Mouse (Mus musculus): ENCODE measurements around the gene Mapk12. TPM values are rescaled to one million over a fixed set of nuclear protein-coding genes. Genes with fewer than 3 reads are reported as not detected.
A peak's percentile ranks its signal among the peaks of the same experiment; 100 is the strongest.

Mapk12 gene
- polyA plus RNA-seq, 1 experiment from 2014 or later: 13.4 TPM

DNA sequence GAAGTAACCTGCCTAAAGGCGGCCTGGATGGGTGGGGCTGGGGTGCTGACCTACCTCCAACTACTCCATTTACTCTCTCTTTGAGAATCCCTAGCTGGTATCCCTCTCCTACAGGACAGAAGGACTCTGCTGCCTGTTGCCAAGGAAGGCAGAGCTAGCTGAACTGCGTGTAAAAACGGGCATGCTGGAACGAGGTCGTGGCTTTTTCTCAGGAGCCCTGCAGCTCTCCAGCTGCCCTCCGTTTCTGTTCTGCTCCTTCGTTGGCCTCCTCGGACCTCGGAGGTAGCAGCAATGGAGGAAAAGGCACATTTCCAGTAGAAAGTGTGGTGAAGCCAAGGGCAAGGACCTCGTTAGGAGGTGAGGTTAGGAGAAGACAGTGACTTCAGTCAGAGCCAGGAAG, 28.4 kb upstream of the Mapk12 start:
- Histone ChIP-seq H3K36me3 (peaks cover 46% of the 10 kb centered on the region), H3K4me2 (peak overlapping the region; percentile 50), H3K9me3 (no peaks in the 10 kb centered on the region), H3K27me3 (no peaks in the 10 kb centered on the region), H3K27ac (peak overlapping the region; percentile 86), H3K4me3 (peak overlapping the region; percentile 22), H3K4me1 (peaks cover 53% of the 10 kb centered on the region), H3K9ac (peak overlapping the region; percentile 25)
- no peak for ATAC-seq (ENCODE audit: borderline replicate concordance, extremely low read depth, low FRiP score, low TSS enrichment)
- 38% methylated on average over 10 of the region's 10 CpGs for WGBS

DNA sequence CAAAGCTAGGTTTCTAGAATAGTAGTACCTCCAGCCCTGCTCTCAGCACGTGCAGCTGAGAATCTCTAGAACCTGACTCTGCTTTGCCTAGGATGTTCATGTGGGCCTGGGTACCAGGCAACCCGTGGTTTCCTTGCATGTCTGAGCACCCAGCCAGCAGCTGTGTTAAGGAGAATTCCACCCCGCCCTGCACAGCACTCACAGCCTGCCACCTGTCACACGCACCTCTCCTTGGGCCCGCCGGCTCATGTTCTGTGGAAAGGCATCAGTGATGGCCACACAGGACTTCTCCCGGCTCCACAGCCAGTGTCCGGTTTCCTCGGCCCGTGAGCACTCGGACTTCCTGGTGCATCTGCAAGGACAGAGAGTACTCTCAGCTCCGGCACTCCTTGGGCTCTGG, 25.0 kb upstream of the Mapk12 start:
- H3K27ac ChIP-seq: no peak overlapping the region
- H3K9me3 ChIP-seq: no peaks in the 10 kb centered on the region
- H3K4me1 ChIP-seq: peaks cover 33% of the 10 kb centered on the region
- ATAC-seq (ENCODE audit: borderline replicate concordance, extremely low read depth, low FRiP score, low TSS enrichment): no peak
- no peaks in the 10 kb centered on the region for H3K27me3 ChIP-seq
- H3K4me3 ChIP-seq: no peak overlapping the region
- WGBS: 90% methylated on average over 12 of the region's 12 CpGs
- no peak overlapping the region for H3K4me2 ChIP-seq
- H3K9ac ChIP-seq: no peak overlapping the region
- peaks cover 80% of the 10 kb centered on the region for H3K36me3 ChIP-seq

DNA sequence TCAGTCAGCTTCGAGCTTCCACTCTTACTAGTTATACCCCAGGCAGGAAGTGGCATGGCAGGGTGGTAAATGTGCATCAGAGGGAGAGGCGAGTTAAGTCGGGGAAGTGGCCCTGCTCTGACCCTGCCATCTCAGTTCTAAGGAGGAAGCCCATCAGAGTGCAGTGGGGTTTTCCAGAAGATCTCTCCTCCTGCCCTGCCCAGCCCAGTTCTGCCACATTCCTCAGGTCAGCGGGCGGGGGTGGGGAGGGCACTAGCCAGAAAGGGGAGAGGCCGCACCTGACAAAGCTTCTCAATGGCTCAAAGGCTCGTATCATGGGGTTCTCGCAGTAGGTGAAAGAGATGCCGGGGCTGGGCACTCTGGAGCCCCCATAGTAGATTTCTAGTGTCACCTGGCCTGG, 20.9 kb upstream of the Mapk12 start:
- peak; percentile 39 for ATAC-seq (ENCODE audit: borderline replicate concordance, extremely low read depth, low FRiP score, low TSS enrichment)
- Histone ChIP-seq H3K4me2 (no peak overlapping the region), H3K27me3 (no peaks in the 10 kb centered on the region), H3K27ac (peak overlapping the region; percentile 69), H3K4me3 (no peak overlapping the region), H3K36me3 (peaks cover 100% of the 10 kb centered on the region), H3K9me3 (no peaks in the 10 kb centered on the region), H3K4me1 (peaks cover 14% of the 10 kb centered on the region), H3K9ac (no peak overlapping the region)
- WGBS: 57% methylated on average over 9 of the region's 9 CpGs

DNA sequence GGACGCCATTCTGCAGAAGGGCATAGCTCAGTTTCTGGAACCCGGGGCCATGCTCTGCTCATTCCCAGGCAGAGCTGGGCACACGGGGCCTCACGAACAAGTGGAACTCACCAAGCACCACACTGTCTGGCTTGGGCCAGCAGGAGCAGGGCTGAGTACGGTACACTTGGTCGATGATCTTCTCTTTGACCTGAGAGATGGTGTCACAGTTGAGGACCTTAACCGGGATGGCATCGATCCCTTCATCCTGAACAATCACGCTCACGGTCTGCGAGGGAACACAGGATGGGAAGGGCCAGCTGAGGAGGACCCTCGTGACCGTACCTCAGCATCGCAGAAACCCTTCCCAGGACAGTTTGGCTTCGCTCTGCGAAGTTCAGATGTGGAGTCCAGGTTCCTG, 18.0 kb upstream of the Mapk12 start:
- Histone ChIP-seq H3K4me2 (no peak overlapping the region), H3K4me1 (peaks cover 14% of the 10 kb centered on the region), H3K27ac (no peak overlapping the region), H3K9me3 (no peaks in the 10 kb centered on the region), H3K9ac (no peak overlapping the region), H3K27me3 (no peaks in the 10 kb centered on the region), H3K36me3 (peaks cover 100% of the 10 kb centered on the region), H3K4me3 (no peak overlapping the region)
- 94% methylated on average over 16 of the region's 16 CpGs for WGBS
- no peak for ATAC-seq (ENCODE audit: borderline replicate concordance, extremely low read depth, low FRiP score, low TSS enrichment)

DNA sequence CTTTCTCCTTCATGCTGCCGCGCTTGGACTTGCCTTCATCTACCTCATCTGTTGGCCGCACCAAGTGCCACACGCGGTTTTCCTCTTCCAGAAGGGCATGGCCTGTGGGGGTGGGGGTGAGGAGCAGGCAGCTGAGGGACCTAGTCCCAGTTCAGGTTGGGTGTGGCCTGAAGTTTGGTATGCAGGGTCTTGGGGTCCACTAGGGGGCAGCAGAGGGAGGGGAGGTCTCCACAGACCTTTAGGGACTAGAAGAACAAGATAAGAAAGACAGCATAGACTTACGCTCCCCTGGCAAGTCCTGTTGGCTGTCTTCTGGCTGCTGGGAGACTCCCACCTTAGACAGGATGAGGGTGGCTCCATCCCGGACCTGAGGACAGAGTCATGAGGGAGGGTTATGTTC, 17.5 kb upstream of the Mapk12 start:
- Histone ChIP-seq H3K4me1 (peaks cover 14% of the 10 kb centered on the region), H3K27me3 (no peaks in the 10 kb centered on the region), H3K27ac (no peak overlapping the region), H3K9me3 (no peaks in the 10 kb centered on the region), H3K4me2 (no peak overlapping the region), H3K36me3 (peaks cover 96% of the 10 kb centered on the region), H3K4me3 (no peak overlapping the region), H3K9ac (no peak overlapping the region)
- ATAC-seq (ENCODE audit: borderline replicate concordance, extremely low read depth, low FRiP score, low TSS enrichment): no peak
- 52% methylated on average over 7 of the region's 7 CpGs for WGBS

DNA sequence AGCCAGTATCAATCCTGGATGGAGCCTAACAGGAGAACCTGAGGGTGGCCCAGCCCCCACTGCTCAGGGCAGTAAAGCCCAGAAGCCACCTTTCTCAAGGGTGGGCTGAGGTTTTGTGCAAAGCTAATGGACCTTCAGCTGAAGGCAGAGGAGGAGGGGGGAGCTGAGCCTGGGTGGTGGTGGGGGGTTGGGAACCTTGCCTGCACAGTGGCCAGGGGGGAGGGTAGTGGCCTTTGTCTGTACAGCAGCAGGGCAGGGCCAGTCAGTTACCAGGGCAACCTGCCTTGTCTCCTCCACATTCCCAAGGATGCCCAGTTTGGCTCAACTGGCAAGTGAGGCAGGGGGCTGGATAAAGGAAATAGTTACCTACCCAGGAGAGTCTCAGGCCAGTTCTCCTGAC, 11.8 kb upstream of the Mapk12 start:
- H3K4me1 ChIP-seq: peaks cover 29% of the 10 kb centered on the region
- no peak overlapping the region for H3K4me3 ChIP-seq
- no peaks in the 10 kb centered on the region for H3K9me3 ChIP-seq
- peaks cover 40% of the 10 kb centered on the region for H3K36me3 ChIP-seq
- no peak for ATAC-seq (ENCODE audit: borderline replicate concordance, extremely low read depth, low FRiP score, low TSS enrichment)
- no peak overlapping the region for H3K27ac ChIP-seq
- peaks cover 28% of the 10 kb centered on the region for H3K27me3 ChIP-seq
- no peak overlapping the region for H3K4me2 ChIP-seq
- H3K9ac ChIP-seq: no peak overlapping the region

DNA sequence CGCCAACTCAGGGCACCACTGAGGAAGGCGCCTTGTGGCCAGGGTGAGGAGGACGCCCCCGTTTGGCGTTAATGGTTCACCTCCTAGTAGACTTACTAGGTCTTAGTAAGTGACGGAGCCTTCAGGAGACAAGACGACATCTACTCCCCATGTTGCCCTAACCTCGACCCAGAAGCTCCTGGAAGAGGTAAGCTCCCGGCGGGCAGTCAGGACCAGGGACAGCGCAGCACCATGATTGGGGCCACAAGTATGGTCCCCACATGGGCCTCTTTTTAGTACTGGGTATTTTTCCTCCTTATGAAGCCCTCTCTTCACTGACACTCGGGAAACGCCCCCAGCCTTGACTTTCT, 9.5 kb upstream of the Mapk12 start:
- Histone ChIP-seq H3K9me3 (no peaks in the 10 kb centered on the region), H3K36me3 (peaks cover 17% of the 10 kb centered on the region), H3K4me3 (peak overlapping the region; percentile 74), H3K4me1 (peaks cover 42% of the 10 kb centered on the region), H3K27me3 (peaks cover 51% of the 10 kb centered on the region), H3K27ac (peak overlapping the region; percentile 47; the same call in 1 of the 2 replicates), H3K4me2 (peak overlapping the region; percentile 98), H3K9ac (no peak overlapping the region)
- ATAC-seq (ENCODE audit: borderline replicate concordance, extremely low read depth, low FRiP score, low TSS enrichment): 0 out of 2 replicates have a peak, but pooled peaks have one; percentile 21
- 2% methylated on average over 13 of the region's 13 CpGs for WGBS

DNA sequence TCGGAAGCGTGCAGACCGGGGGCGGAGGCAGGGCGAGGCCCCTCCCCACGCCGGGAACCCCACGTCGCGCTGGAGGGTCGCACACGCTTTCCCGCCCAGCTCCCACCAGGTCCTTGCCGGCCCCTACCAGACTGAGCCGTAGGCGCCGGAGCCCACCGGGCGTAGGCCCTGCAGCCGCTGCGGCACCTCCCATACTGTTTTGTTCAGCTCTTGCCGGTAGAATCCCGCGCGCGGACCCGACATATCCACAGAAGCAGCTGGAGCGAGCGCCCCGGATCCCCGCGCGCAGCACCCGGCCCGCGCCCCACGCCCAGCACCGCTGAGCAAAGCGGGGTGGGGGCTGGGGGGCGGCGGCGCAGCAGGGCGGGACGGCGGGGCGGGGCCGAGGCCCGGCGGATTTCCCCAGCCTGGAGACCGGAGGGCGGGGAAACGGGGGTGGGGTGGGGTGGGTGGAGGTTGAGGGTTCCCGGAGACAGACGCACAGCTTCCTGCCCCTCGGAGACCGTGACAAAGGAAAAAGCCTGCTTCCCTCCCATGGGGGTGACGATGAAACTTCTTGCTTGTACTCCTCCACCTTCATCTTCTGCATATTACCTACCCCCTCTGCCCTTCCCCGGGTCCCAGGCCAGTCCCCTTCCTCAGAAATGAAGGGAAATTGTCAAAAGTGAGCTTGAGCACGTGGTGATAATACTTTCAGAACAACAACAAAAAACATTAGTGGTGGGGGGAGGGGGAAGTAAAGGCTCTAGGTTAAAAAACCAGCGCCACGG, 9.0 kb upstream of the Mapk12 start, which contains the start of gene Mapk11:
Gene Mapk11 (minus strand): TSS at position 358 of the 770 bp plus-strand sequence.
- peaks cover 54% of the 10 kb centered on the region for H3K27me3 ChIP-seq
- peak within 1 kb of the TSS; percentile 98 for H3K4me2 ChIP-seq
- peak within 1 kb of the TSS; percentile 71 for H3K9ac ChIP-seq
- H3K27ac ChIP-seq: peak within 1 kb of the TSS; percentile 57
- peaks cover 42% of the 10 kb centered on the region for H3K4me1 ChIP-seq
- peak within 1 kb of the TSS; percentile 74 for H3K4me3 ChIP-seq
- H3K9me3 ChIP-seq: no peaks in the 10 kb centered on the region
- peak; percentile 67 for ATAC-seq (ENCODE audit: borderline replicate concordance, extremely low read depth, low FRiP score, low TSS enrichment)
- peaks cover 11% of the 10 kb centered on the region; the same call in 1 of the 2 replicates for H3K36me3 ChIP-seq
- WGBS: under 1% methylated on average over 61 of the region's 61 CpGs

DNA sequence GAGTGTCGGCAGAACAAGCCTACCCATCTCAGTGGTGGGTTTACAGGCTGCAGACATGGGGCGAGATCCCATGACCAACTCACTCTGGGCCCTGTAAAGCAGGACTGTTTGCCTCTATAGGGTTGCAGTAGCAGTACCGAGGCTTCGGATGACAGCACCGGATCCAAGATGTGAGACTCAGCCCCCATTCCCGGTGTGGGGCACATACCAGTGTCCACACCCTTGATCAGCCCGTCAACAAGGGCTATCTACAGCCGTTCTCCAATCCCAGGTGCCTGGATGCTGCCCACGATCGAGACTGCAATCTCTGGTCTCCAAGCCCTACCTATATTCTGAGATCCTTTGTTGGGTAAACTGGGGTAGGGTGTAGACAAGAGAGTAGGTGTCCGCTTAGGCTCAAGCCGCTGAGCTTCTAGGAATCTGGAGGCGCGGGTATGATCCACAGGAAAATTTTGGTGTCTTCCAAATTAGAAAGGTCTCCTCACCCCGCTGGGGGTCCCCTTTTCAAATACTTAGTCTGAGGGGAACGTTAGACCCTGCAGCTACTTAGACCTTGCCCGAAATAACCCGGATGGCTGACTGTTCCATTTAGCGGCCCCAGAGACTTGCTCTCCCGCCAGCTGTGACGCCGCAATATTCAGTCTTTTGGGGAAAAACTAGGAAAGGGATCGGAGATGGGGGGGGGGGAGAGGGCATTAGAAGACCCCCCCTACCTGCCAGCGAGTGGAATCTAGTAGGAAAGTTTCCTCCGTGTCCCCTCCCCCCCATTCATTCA, 8.2 kb upstream of the Mapk12 start:
- 6% methylated on average over 25 of the region's 25 CpGs for WGBS
- peak overlapping the region; percentile 71 for H3K9ac ChIP-seq
- peaks cover 54% of the 10 kb centered on the region for H3K27me3 ChIP-seq
- no peak for ATAC-seq (ENCODE audit: borderline replicate concordance, extremely low read depth, low FRiP score, low TSS enrichment)
- 0 out of 2 replicates have a peak, but pooled peaks cover 4% of the 10 kb centered on the region for H3K36me3 ChIP-seq
- H3K4me3 ChIP-seq: peak overlapping the region; percentile 74
- peaks cover 42% of the 10 kb centered on the region for H3K4me1 ChIP-seq
- peak overlapping the region; percentile 98 for H3K4me2 ChIP-seq
- H3K27ac ChIP-seq: no peak overlapping the region
- H3K9me3 ChIP-seq: no peaks in the 10 kb centered on the region

DNA sequence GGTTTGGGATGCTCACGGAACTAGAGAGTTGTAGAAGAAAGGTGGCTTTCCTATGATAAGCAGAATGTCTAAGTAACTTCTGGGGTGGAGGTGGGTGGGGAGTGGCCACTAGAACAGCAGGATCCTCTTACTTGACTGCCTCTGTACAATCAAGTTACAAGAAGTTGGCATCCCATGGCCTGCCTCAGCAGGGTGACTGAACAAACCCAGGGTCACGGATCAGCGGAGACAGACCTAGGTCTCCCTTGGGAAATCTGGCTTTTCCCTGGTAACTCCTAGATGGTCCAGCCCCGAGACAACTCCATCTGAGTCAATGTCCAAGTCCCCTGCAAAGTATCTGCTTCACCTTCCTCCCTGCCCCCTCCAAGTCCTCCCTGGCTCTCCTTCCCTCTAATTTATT, 7.4 kb upstream of the Mapk12 start:
- peak overlapping the region; percentile 74 for H3K4me3 ChIP-seq
- H3K27me3 ChIP-seq: peaks cover 54% of the 10 kb centered on the region
- ATAC-seq (ENCODE audit: borderline replicate concordance, extremely low read depth, low FRiP score, low TSS enrichment): no peak

DNA sequence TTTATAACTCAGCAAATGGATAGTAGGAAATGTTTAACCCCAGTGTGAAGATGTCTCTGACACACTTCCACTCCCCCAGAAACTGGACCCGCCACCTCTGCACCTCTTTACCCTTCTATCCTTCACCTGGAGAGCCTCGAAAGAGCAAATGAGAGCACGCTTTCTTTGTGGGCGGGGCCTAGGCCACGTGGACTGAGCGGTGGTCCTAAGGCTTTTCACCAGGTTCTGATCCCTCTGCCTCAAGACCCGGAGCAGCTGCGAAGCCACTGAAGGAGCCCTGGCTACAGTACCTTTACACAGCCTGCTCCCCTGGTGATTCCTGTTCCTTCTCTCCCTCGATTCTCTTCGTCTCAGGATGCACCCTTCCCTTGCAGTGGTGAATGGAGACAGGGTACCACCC, 7.0 kb upstream of the Mapk12 start:
- H3K9ac ChIP-seq: no peak overlapping the region
- peaks cover 57% of the 10 kb centered on the region for H3K27me3 ChIP-seq
- peak overlapping the region; percentile 51; the same call in 1 of the 2 replicates for H3K4me2 ChIP-seq
- H3K4me1 ChIP-seq: peaks cover 42% of the 10 kb centered on the region
- ATAC-seq (ENCODE audit: borderline replicate concordance, extremely low read depth, low FRiP score, low TSS enrichment): no peak
- peak overlapping the region; percentile 74; the same call in 1 of the 2 replicates for H3K4me3 ChIP-seq
- no peaks in the 10 kb centered on the region for H3K36me3 ChIP-seq
- no peaks in the 10 kb centered on the region for H3K9me3 ChIP-seq
- WGBS: 23% methylated on average over 10 of the region's 10 CpGs
- H3K27ac ChIP-seq: no peak overlapping the region

More for the DNA sequence above, 7.4 kb upstream of the Mapk12 start:
- Histone ChIP-seq H3K36me3 (no peaks in the 10 kb centered on the region), H3K27ac (no peak overlapping the region), H3K9ac (no peak overlapping the region), H3K4me2 (peak overlapping the region; percentile 51; the same call in 1 of the 2 replicates), H3K9me3 (no peaks in the 10 kb centered on the region), H3K4me1 (peaks cover 42% of the 10 kb centered on the region)
- 53% methylated on average over 4 of the region's 4 CpGs for WGBS

DNA sequence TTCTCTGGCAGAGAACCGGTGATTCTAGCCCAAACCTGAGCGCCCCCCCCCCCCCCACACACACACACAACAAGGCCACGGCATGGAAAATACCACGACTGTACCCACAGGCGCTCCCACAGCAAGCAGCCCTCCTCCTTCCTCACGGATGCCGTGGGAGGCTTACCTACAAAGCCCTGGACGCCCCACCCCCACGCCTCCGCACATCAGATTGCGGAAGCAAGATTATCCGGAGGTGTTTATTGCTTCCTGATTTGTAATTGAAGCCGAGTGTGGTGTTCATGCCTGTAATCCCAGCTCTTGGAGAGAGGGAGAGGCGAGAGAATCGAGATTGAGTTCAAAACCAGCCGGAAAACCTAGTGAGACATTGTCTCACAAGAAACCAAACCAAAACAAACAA, 6.5 kb upstream of the Mapk12 start:
- WGBS: 8% methylated on average over 16 of the region's 16 CpGs
- H3K9ac ChIP-seq: no peak overlapping the region
- no peak for ATAC-seq (ENCODE audit: borderline replicate concordance, extremely low read depth, low FRiP score, low TSS enrichment)
- H3K4me2 ChIP-seq: peak overlapping the region; percentile 51
- peaks cover 62% of the 10 kb centered on the region for H3K27me3 ChIP-seq
- peak overlapping the region; percentile 25; the same call in 1 of the 2 replicates for H3K4me3 ChIP-seq
- peaks cover 42% of the 10 kb centered on the region for H3K4me1 ChIP-seq
- H3K27ac ChIP-seq: no peak overlapping the region
- no peaks in the 10 kb centered on the region for H3K36me3 ChIP-seq
- no peaks in the 10 kb centered on the region for H3K9me3 ChIP-seq
